Mouse (Mus musculus) heart, embryonic 13.5 days (tissue): Measurements from ENCODE around the gene Arhgef17. TPM values are rescaled to one million over a fixed set of nuclear protein-coding genes. Genes with fewer than 3 reads are reported as not detected.

Source experiments
- ATAC-seq: fragments of 200-750 bp; cut with Nextera tagmentation; 2 replicates; pipeline ENCODE4 v1.8.0; 2017; ENCODE audit warnings: moderate TSS enrichment; ENCODE audit not compliant: insufficient number of reproducible peaks, low FRiP score, low TSS enrichment; ENCODE audit errors: extremely low read depth
- H3K27ac ChIP-seq: fragments of 300-500 bp; sonication (generic); replicated peaks from 2 replicates; pipeline ENCODE4 v1.5.1; 2015; ENCODE audit warnings: moderate library complexity, mild to moderate bottlenecking, inconsistent platforms
- H3K27me3 ChIP-seq: fragments of 300-500 bp; sonication (generic); replicated peaks from 2 replicates; pipeline ENCODE4 v1.6.1; 2015; ENCODE audit warnings: mild to moderate bottlenecking, inconsistent platforms
- H3K36me3 ChIP-seq: fragments of 300-500 bp; sonication (generic); 2 replicates; pipeline ENCODE4 v1.6.1; 2015; ENCODE audit warnings: mild to moderate bottlenecking, inconsistent platforms
- H3K4me1 ChIP-seq: fragments of 300-500 bp; sonication (generic); 2 replicates; pipeline ENCODE4 v1.6.1; 2015; ENCODE audit warnings: inconsistent platforms
- H3K4me2 ChIP-seq: fragments of 300-500 bp; sonication (generic); 2 replicates; pipeline ENCODE4 v1.6.1; 2015; ENCODE audit warnings: inconsistent platforms, mild to moderate bottlenecking, moderate library complexity
- H3K4me3 ChIP-seq: fragments of 300-500 bp; sonication (generic); 2 replicates; pipeline ENCODE4 v1.5.1; 2015; ENCODE audit warnings: moderate library complexity, mild to moderate bottlenecking, inconsistent platforms
- H3K9ac ChIP-seq: fragments of 300-500 bp; sonication (generic); 2 replicates; pipeline ENCODE4 v1.6.1; 2015; ENCODE audit warnings: inconsistent platforms, mild to moderate bottlenecking, moderate library complexity
- H3K9me3 ChIP-seq: fragments of 300-500 bp; sonication (generic); 2 replicates; pipeline ENCODE4 v1.6.1; 2016; ENCODE audit warnings: inconsistent platforms
- WGBS: fragments of 180-500 bp; shearing (Covaris S2); methylation state at CpG from one replicate; pipeline ENCODE4 v1.1.7; 2015; ENCODE audit warnings: mixed read lengths; 5-methylcytosine and 5-hydroxymethylcytosine counted together
- polyA plus RNA-seq: library from polyadenylated mRNA; unstranded; fragments of >200 nt; fragmentation: Nextera tagmentation; extraction: Ambion mirVana; gene quantifications from 2 replicates; pipeline ENCODE4 v1.2.1, GENCODE M21; 2015

The Arhgef17 gene
- polyA plus RNA-seq, 1 experiment from 2014 or later = 5.2 TPM

GRCm38 (mm10) chr7:100845412-100845811 is 86.5 kb downstream of the Arhgef17 start:
- Histone ChIP-seq H3K27me3 (no peaks in the 10 kb centered on the region), H3K36me3 (peaks cover 18% of the 10 kb centered on the region), H3K9ac (0 out of 2 replicates have a peak overlapping the region, but pooled peaks have one; percentile 0), H3K9me3 (no peaks in the 10 kb centered on the region), H3K4me3 (no peak overlapping the region), H3K27ac (peak overlapping the region; percentile 22), H3K4me1 (peaks cover 30% of the 10 kb centered on the region), H3K4me2 (no peak overlapping the region)
- 28% methylated on average over 1 of the region's 1 CpGs for WGBS
- 0 out of 2 replicates have a peak, but pooled peaks have one; percentile 21 for ATAC-seq

- Histone ChIP-seq H3K36me3 (peaks cover 18% of the 10 kb centered on the region), H3K4me3 (no peak overlapping the region), H3K4me2 (no peak overlapping the region), H3K4me1 (peaks cover 34% of the 10 kb centered on the region), H3K27me3 (no peaks in the 10 kb centered on the region), H3K9me3 (no peaks in the 10 kb centered on the region), H3K27ac (peak overlapping the region; percentile 22), H3K9ac (0 out of 2 replicates have a peak overlapping the region, but pooled peaks have one; percentile 0)
- ATAC-seq = no peak
Measured at GRCm38 (mm10) chr7:100845026-100845400, 86.9 kb downstream of the Arhgef17 start.

DNA sequence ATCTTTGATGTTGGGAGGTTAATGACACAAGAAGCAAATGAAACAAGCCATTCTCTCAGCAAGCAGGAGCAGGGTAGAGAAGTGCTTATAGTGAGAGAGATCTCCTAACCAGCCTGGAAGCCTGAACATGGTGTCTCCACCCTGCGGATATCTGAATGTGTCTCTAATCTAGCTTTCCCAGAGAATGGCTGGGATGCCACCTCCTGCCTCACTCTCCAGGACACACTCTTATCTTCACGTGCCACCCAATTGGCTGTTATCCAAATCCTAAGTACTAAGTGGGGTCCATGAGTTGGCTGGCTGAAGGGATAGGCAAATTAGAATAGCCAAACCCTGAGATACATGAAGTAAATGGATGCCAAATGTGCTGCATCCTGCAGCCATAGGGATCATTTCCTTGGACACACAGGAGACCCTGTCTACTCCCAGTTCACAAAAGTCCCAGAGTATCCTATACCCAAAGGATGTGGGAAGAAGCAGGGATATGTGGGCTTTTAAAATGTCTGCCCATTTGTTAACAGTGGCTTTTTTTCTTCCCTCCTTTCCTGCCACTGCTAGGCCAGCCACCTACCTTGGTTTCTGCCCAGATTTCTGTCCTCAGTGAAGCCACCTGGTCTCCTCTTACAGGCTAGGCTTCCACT is 87.4 kb downstream of the Arhgef17 start:
- WGBS = 22% methylated on average over 2 of the region's 2 CpGs
- H3K27me3 ChIP-seq = no peaks in the 10 kb centered on the region
- peaks cover 14% of the 10 kb centered on the region for H3K36me3 ChIP-seq
- no peak overlapping the region for H3K9ac ChIP-seq
- peaks cover 39% of the 10 kb centered on the region for H3K4me1 ChIP-seq
- H3K4me2 ChIP-seq = 0 out of 2 replicates have a peak overlapping the region, but pooled peaks have one; percentile 7
- no peak overlapping the region for H3K4me3 ChIP-seq
- no peaks in the 10 kb centered on the region for H3K9me3 ChIP-seq
- peak overlapping the region; percentile 22 for H3K27ac ChIP-seq
- no peak for ATAC-seq

DNA sequence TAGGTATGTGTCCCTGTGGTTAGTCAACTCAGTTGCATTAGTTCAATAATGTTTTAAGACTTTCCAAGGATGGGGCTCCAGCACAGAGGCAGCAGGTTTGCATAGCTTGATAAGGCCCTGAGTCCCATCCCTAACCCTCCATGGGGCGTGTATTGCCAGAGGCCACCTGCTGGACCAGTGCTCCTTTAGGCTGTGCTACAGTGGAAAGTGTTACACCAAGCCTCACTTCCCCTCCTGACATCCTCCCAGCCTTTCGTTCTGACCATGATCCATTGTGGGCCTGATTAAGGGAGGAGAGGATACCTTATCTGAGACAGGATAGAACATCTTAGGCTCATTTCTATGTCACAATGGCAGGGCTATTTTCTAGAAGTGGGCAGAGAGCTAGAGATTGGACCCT is 88.0 kb downstream of the Arhgef17 start:
- Histone ChIP-seq H3K9me3 (no peaks in the 10 kb centered on the region), H3K27me3 (no peaks in the 10 kb centered on the region), H3K36me3 (peaks cover 13% of the 10 kb centered on the region), H3K9ac (no peak overlapping the region), H3K4me2 (0 out of 2 replicates have a peak overlapping the region, but pooled peaks have one; percentile 7), H3K4me1 (peaks cover 45% of the 10 kb centered on the region), H3K27ac (peak overlapping the region; percentile 22; the same call in 1 of the 2 replicates), H3K4me3 (no peak overlapping the region)
- WGBS = 69% methylated on average over 2 of the region's 2 CpGs
- ATAC-seq = no peak

DNA sequence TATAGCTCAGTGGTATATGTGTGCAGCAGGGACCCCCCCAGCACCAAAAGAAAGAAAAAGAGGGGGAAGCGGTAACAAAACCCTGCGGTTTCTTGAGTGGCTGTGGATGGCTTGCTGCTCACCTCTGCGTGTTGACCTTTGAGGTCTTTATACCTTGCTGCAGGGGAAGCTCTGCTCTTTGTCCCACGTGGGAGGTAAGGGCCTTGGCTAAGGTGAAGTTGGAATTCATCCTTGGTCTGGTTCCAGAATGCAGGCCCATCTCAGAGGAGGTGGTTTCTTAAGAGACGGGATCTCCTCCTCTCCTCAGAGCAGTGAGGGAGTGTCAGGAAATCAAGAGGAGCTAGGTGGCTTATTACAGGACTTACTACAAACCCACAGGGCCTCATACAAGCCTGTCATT is 89.7 kb downstream of the Arhgef17 start:
- Histone ChIP-seq H3K4me1 (peaks cover 53% of the 10 kb centered on the region), H3K4me3 (no peak overlapping the region), H3K9me3 (no peaks in the 10 kb centered on the region), H3K27ac (no peak overlapping the region), H3K27me3 (no peaks in the 10 kb centered on the region), H3K9ac (no peak overlapping the region), H3K36me3 (peaks cover 24% of the 10 kb centered on the region), H3K4me2 (no peak overlapping the region)
- 86% methylated on average over 5 of the region's 5 CpGs for WGBS
- ATAC-seq = no peak

- Histone ChIP-seq H3K36me3 (peaks cover 30% of the 10 kb centered on the region), H3K27me3 (no peaks in the 10 kb centered on the region), H3K9ac (no peak overlapping the region), H3K27ac (no peak overlapping the region), H3K4me1 (peaks cover 53% of the 10 kb centered on the region), H3K4me2 (no peak overlapping the region), H3K4me3 (no peak overlapping the region), H3K9me3 (no peaks in the 10 kb centered on the region)
- ATAC-seq = no peak
- 86% methylated on average over 6 of the region's 6 CpGs for WGBS
Measured at GRCm38 (mm10) chr7:100841608-100842007, 90.3 kb downstream of the Arhgef17 start.

DNA sequence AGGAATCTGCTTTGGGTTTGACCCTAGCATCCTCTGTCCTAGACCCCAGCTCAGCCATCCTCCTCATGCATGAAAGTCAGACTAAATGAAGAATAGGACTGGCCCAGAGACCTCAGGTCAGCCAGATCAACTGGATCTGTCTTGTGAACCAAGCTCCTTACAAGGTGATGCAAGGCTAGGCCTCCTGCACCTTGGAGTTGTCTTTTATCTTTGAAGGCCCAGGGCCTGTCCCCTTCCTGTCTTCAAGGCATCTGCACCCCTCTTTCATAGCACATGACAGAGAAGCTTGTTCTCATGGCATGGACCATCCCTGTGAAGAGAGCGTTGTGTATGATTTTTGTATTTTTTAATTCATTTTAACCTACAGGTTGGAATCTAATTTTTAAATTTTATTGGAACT is 91.0 kb downstream of the Arhgef17 start:
- no peak for ATAC-seq
- WGBS = 95% methylated on average over 1 of the region's 1 CpGs
- H3K4me1 ChIP-seq = peaks cover 51% of the 10 kb centered on the region
- no peak overlapping the region for H3K4me3 ChIP-seq
- peaks cover 37% of the 10 kb centered on the region for H3K36me3 ChIP-seq
- no peaks in the 10 kb centered on the region for H3K9me3 ChIP-seq
- no peaks in the 10 kb centered on the region for H3K27me3 ChIP-seq
- no peak overlapping the region for H3K27ac ChIP-seq
- H3K4me2 ChIP-seq = no peak overlapping the region
- no peak overlapping the region for H3K9ac ChIP-seq

- peak overlapping the region; percentile 53 for H3K27ac ChIP-seq
Measured at GRCm38 (mm10) chr7:100839632-100840402, 92.1 kb downstream of the Arhgef17 start.

GRCm38 (mm10) chr7:100837701-100838100 is 94.2 kb downstream of the Arhgef17 start:
- Histone ChIP-seq H3K27me3 (no peaks in the 10 kb centered on the region), H3K9ac (no peak overlapping the region), H3K36me3 (peaks cover 67% of the 10 kb centered on the region), H3K4me2 (no peak overlapping the region), H3K9me3 (no peaks in the 10 kb centered on the region), H3K27ac (no peak overlapping the region), H3K4me3 (no peak overlapping the region), H3K4me1 (peaks cover 25% of the 10 kb centered on the region)
- WGBS = 66% methylated on average over 1 of the region's 1 CpGs
- ATAC-seq = no peak

More at GRCm38 (mm10) chr7:100839632-100840402, 92.1 kb downstream of the Arhgef17 start:
- Histone ChIP-seq H3K27me3 (no peaks in the 10 kb centered on the region), H3K4me1 (peaks cover 40% of the 10 kb centered on the region), H3K9me3 (no peaks in the 10 kb centered on the region), H3K36me3 (peaks cover 48% of the 10 kb centered on the region), H3K9ac (no peak overlapping the region), H3K4me3 (no peak overlapping the region), H3K4me2 (no peak overlapping the region)
- ATAC-seq = no peak
- 50% methylated on average over 6 of the region's 6 CpGs for WGBS

- ATAC-seq = no peak
- Histone ChIP-seq H3K4me2 (no peak overlapping the region), H3K27me3 (no peaks in the 10 kb centered on the region), H3K36me3 (peaks cover 67% of the 10 kb centered on the region), H3K4me1 (peaks cover 25% of the 10 kb centered on the region), H3K9me3 (no peaks in the 10 kb centered on the region), H3K4me3 (no peak overlapping the region), H3K9ac (no peak overlapping the region), H3K27ac (no peak overlapping the region)
- 92% methylated on average over 10 of the region's 10 CpGs for WGBS
Measured at GRCm38 (mm10) chr7:100836657-100837056, 95.2 kb downstream of the Arhgef17 start.

- WGBS = 86% methylated on average over 6 of the region's 6 CpGs
- H3K4me3 ChIP-seq = no peak overlapping the region
Measured at GRCm38 (mm10) chr7:100835711-100836110, 96.2 kb downstream of the Arhgef17 start.

More at GRCm38 (mm10) chr7:100835711-100836110, 96.2 kb downstream of the Arhgef17 start:
- Histone ChIP-seq H3K9me3 (no peaks in the 10 kb centered on the region), H3K36me3 (peaks cover 75% of the 10 kb centered on the region), H3K27ac (no peak overlapping the region), H3K4me1 (peaks cover 25% of the 10 kb centered on the region), H3K9ac (no peak overlapping the region), H3K4me2 (no peak overlapping the region), H3K27me3 (no peaks in the 10 kb centered on the region)
- no peak for ATAC-seq
